Mouse (Mus musculus) ZHBTc4 (cell line): ENCODE measurements around the gene Tmed9.
"Not testable (repeated sequence)": the region's sequence is repeated elsewhere in the genome, so short reads cannot be mapped to it uniquely, and the experiment has no call there.

Experiments
- DNase-seq: peaks from one replicate; pipeline ENCODE4 v3.0.0-alpha.2; 2011; ENCODE audit warnings: low read depth, low spot score

The Tmed9 gene

GRCm38 (mm10) chr13:55606899-55607623, 33.5 kb downstream of the Tmed9 start:
- no peak for DNase-seq

- no peak for DNase-seq
Measured at GRCm38 (mm10) chr13:55607624-55608006, 34.1 kb downstream of the Tmed9 start.

- DNase-seq = no peak
Measured at GRCm38 (mm10) chr13:55611996-55612395, 38.5 kb downstream of the Tmed9 start.

- DNase-seq = no peak
Measured at GRCm38 (mm10) chr13:55613471-55613870, 39.9 kb downstream of the Tmed9 start.

GRCm38 (mm10) chr13:55619328-55619727, 45.8 kb downstream of the Tmed9 start:
- DNase-seq = no peak

- DNase-seq = no peak
Measured at GRCm38 (mm10) chr13:55620275-55620674, 46.7 kb downstream of the Tmed9 start.

GRCm38 (mm10) chr13:55622156-55622648, 48.7 kb downstream of the Tmed9 start:
- DNase-seq = not testable (repeated sequence)

- peak; percentile 97 for DNase-seq
Measured at GRCm38 (mm10) chr13:55622649-55623541, 49.4 kb downstream of the Tmed9 start, which contains the start of gene Caml. Gene Caml, plus strand, starts transcription at chr13:55623005.

GRCm38 (mm10) chr13:55634639-55635127, 61.2 kb downstream of the Tmed9 start, which contains the start of gene Ddx46:
Gene Ddx46, plus strand, starts transcription at chr13:55635027.
- DNase-seq = peak; percentile 95

GRCm38 (mm10) chr13:55635146-55635571, 61.6 kb downstream of the Tmed9 start:
- DNase-seq = peak; percentile 70

GRCm38 (mm10) chr13:55636185-55636983, 62.9 kb downstream of the Tmed9 start:
- DNase-seq = no peak

GRCm38 (mm10) chr13:55640480-55640879, 66.9 kb downstream of the Tmed9 start:
- DNase-seq = peak; percentile 85

GRCm38 (mm10) chr13:55644525-55644924, 71.0 kb downstream of the Tmed9 start:
- peak; percentile 82 for DNase-seq
